Mouse (Mus musculus) spleen, adult 2 months (tissue): ENCODE measurements around the gene Mtcl1. TPM values are rescaled to one million over a fixed set of nuclear protein-coding genes. Genes with fewer than 3 reads are reported as not detected.

Experiments
- DNase-seq, 2 experiments: peaks; one replicate each; pipeline versions ENCODE4 v3.0.0 to v3.0.0-alpha.2; 2012 to 2021; ENCODE audit warnings: low spot score in 2 of 2, low read depth in 1 of 2
- H3K27ac ChIP-seq: fragments of 200-500 bp; 2 replicates; pipeline ENCODE4 v1.5.1; 2012; ENCODE audit warnings: low read length, inconsistent platforms; ENCODE audit not compliant: insufficient read depth
- H3K27me3 ChIP-seq: fragments of 200-500 bp; 2 replicates; pipeline ENCODE4 v1.6.1; 2012; ENCODE audit warnings: mild to moderate bottlenecking, moderate library complexity, low read length, inconsistent platforms; ENCODE audit not compliant: control insufficient read depth, insufficient read depth
- H3K36me3 ChIP-seq: fragments of 200-500 bp; 2 replicates; pipeline ENCODE4 v1.6.1; 2012; ENCODE audit warnings: mild to moderate bottlenecking, low read length, inconsistent platforms; ENCODE audit not compliant: control insufficient read depth, insufficient read depth
- H3K4me1 ChIP-seq: fragments of 200-500 bp; 2 replicates; pipeline ENCODE4 v1.6.1; 2011; ENCODE audit warnings: inconsistent platforms; ENCODE audit not compliant: control insufficient read depth, insufficient read depth, insufficient read length
- H3K4me3 ChIP-seq: fragments of 200-500 bp; 2 replicates; pipeline ENCODE4 v1.5.1; 2011; ENCODE audit warnings: mild to moderate bottlenecking, inconsistent platforms; ENCODE audit not compliant: insufficient read depth, insufficient read length; ENCODE audit errors: extremely low read depth
- CTCF ChIP-seq: fragments of 200-500 bp; IDR thresholded peaks from 2 replicates; pipeline ENCODE4 v1.5.1; 2011; ENCODE audit warnings: mild to moderate bottlenecking, inconsistent platforms; ENCODE audit not compliant: insufficient read depth, insufficient read length, insufficient replicate concordance; ENCODE audit errors: extremely low read depth
- POLR2A ChIP-seq: fragments of 200-500 bp; IDR thresholded peaks from 2 replicates; pipeline ENCODE4 v1.6.1; 2011; ENCODE audit warnings: low read depth, low read length, inconsistent platforms
- WGBS: fragments of 180-500 bp; shearing (Covaris S2); methylation state at CpG from one replicate; pipeline ENCODE4 v1.1.7; 2018; 5-methylcytosine and 5-hydroxymethylcytosine counted together
- polyA plus RNA-seq: library from polyadenylated mRNA; depleted of rRNA; stranded (reverse); fragments of >200 nt; gene quantifications from 2 replicates; pipeline ENCODE4 v1.2.3, GENCODE M21; 2012; rRNA removed

The Mtcl1 gene
- 0.08 TPM in 2 replicates for polyA plus RNA-seq

GRCm38 (mm10) chr17:66449460-66450341 is at the start of gene Mtcl1:
Gene Mtcl1 (minus strand): TSS chr17:66449750.
- WGBS: 1% methylated on average over 73 of the region's 76 CpGs
- Histone ChIP-seq H3K36me3 (no peaks in the 10 kb centered on the region), H3K4me1 (peaks cover 11% of the 10 kb centered on the region), H3K27ac (no peak within 1 kb of the TSS), H3K27me3 (peaks cover 24% of the 10 kb centered on the region), H3K4me3 (peak within 1 kb of the TSS; percentile 40)
- peak in 1 of 2 experiments; percentile 6 for DNase-seq
- TF ChIP-seq POLR2A (no peak), CTCF (no peak)

GRCm38 (mm10) chr17:66498598-66498997 is 49.0 kb upstream of the Mtcl1 start:
- no peak for TF ChIP-seq CTCF
- no peak for TF ChIP-seq POLR2A
- no peak overlapping the region for H3K4me3 ChIP-seq
- DNase-seq: no peak
- H3K4me1 ChIP-seq: no peaks in the 10 kb centered on the region
- no peak overlapping the region for H3K27ac ChIP-seq
- no peaks in the 10 kb centered on the region for H3K27me3 ChIP-seq
- WGBS: 91% methylated on average over 5 of the region's 14 CpGs
- H3K36me3 ChIP-seq: peaks cover 54% of the 10 kb centered on the region

DNA sequence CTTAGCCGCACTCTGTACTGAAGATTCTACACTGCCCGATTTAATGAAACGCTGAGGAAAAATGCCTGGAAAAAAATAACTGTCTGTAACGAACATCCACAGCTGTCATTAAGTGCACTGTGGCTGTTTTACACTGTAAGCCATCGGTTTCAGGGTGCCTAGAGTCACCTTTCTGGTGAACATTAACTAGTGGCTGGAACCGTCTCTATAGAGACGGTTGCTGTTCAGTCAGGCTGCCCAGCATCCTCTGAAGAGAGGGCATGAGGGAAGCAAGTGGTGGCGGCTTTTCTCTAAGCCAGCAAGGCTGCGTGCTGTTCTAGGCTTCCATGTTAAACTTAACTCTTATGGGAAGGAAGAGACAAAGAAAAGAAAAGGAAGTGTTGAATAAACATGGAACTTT is 47.0 kb upstream of the Mtcl1 start:
- Histone ChIP-seq H3K27me3 (no peaks in the 10 kb centered on the region), H3K4me3 (no peak overlapping the region), H3K27ac (no peak overlapping the region), H3K36me3 (peaks cover 48% of the 10 kb centered on the region), H3K4me1 (no peaks in the 10 kb centered on the region)
- TF ChIP-seq CTCF: no peak
- TF ChIP-seq POLR2A: no peak
- 94% methylated on average over 9 of the region's 9 CpGs for WGBS
- DNase-seq: no peak

- Histone ChIP-seq H3K4me3 (no peak overlapping the region), H3K27me3 (no peaks in the 10 kb centered on the region), H3K4me1 (no peaks in the 10 kb centered on the region), H3K27ac (no peak overlapping the region), H3K36me3 (peaks cover 8% of the 10 kb centered on the region)
- peak; percentile 4 to 40 for DNase-seq
- TF ChIP-seq POLR2A (no peak), CTCF (peak; percentile 67; the same call in 1 of the 2 replicates)
- WGBS: 46% methylated on average over 10 of the region's 10 CpGs
These were observed 40.6 kb upstream of the Mtcl1 start for GRCm38 (mm10) chr17:66490022-66490601.

DNA sequence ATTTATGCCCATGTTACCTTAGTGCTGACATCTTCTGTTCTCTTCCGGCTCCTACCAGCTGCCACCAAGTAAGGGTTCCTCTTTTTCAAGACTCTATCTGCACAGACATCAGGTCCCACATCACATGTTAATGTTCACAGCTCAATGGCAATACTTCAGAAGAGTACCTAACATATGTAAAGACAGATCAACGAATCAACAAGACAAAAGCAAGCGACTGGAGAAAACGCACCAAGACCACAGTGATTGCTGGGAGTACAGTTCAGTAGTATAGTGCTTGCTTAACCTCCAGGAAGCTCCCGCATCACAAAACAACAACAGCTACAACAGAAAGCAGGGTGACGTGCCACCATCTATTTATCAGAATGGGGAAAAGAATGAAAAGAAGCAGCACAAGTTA is 37.0 kb upstream of the Mtcl1 start:
- H3K27me3 ChIP-seq: no peaks in the 10 kb centered on the region
- no peaks in the 10 kb centered on the region for H3K4me1 ChIP-seq
- WGBS: 65% methylated on average over 6 of the region's 6 CpGs
- H3K36me3 ChIP-seq: no peaks in the 10 kb centered on the region
- TF ChIP-seq CTCF: no peak
- TF ChIP-seq POLR2A: no peak
- no peak overlapping the region for H3K27ac ChIP-seq
- H3K4me3 ChIP-seq: no peak overlapping the region
- DNase-seq: no peak

DNA sequence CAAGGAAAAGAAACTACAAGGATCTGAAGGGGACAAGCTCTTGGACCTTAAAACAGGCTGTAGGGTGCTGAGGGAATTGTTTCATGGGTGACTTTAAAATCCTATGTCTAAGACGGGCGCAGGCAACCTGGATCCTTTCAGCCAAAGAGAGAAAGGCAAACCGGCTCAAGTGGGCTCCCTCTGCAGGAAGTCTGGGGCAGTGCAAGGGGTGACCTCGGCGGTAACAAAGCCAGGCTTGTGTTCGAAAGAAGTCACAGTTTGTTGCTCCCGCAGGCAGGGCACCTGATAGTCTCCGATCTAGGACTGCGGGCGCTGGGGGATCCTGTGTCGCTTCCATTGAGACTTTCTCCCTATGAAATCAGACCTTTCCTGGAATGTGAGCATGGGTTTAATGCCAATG is 36.2 kb upstream of the Mtcl1 start:
- 18% methylated on average over 11 of the region's 11 CpGs for WGBS
- H3K36me3 ChIP-seq: no peaks in the 10 kb centered on the region
- H3K4me3 ChIP-seq: no peak overlapping the region
- H3K27ac ChIP-seq: no peak overlapping the region
- peak in 1 of 2 experiments; percentile 45 for DNase-seq
- no peaks in the 10 kb centered on the region for H3K4me1 ChIP-seq
- TF ChIP-seq CTCF: peak; percentile 77
- TF ChIP-seq POLR2A: no peak
- H3K27me3 ChIP-seq: no peaks in the 10 kb centered on the region

DNA sequence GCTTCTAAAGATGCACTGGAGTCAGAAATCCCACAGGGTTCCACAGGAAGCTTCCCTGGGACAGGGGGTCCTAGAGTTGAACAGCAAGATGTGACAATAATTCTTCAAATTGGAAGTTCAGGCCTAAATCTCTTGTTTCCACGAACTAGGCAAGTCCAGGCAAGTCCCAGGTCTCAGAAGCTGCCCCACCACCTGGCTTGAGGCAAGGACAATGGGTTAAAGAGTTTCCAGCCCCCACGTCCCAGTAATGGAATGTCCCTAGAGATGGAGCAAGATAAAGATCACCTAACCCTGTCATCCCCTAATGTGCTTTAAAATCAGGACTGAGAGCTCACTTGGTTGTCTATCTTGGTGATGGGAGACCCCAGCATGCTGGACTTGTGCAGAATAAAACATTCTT is 35.4 kb upstream of the Mtcl1 start:
- 77% methylated on average over 2 of the region's 2 CpGs for WGBS
- no peak for DNase-seq
- peaks cover 3% of the 10 kb centered on the region for H3K27me3 ChIP-seq
- no peaks in the 10 kb centered on the region for H3K36me3 ChIP-seq
- H3K4me3 ChIP-seq: no peak overlapping the region
- H3K4me1 ChIP-seq: no peaks in the 10 kb centered on the region
- H3K27ac ChIP-seq: no peak overlapping the region
- TF ChIP-seq CTCF (no peak), POLR2A (no peak)
